ENCODE assay signal across 10 mouse cellular contexts in genomic region chr11:78151161-78151560, GRCm38 (mm10). TPM values are rescaled to one million over a fixed set of nuclear protein-coding genes. Genes with fewer than 3 reads are reported as not detected.
A peak's percentile ranks its signal among the peaks of the same experiment; 100 is the strongest.
DNase-seq lines count a peak whose midpoint lies in the region; ATAC-seq lines count a peak whose summit lies in the region.
"Had no signal": no experiment of that assay in that cellular context is flagged by ENCODE, and none has a peak within 500 bp of the region (broad histone marks: within the 10 kb centered on the region; RNA-seq: fewer than 3 reads in every experiment).

No protein-coding gene starts in this region.

- peak; percentile 54; the same call in 1 of the 2 replicates for ATAC-seq in erythroid progenitor cell, adult 5-6 weeks (replicated peaks; ENCODE audit: low FRiP score, poor library complexity, severe bottlenecking)
- no peak for ATAC-seq in monocyte, adult 5-6 weeks (replicated peaks; ENCODE audit: insufficient number of reproducible peaks, low FRiP score, low TSS enrichment, poor library complexity, severe bottlenecking)
- ATAC-seq in neural tube, embryonic 15.5 days (ENCODE audit: low FRiP score), result no peak
- ATAC-seq: forebrain, embryonic 13.5 days had no signal

- H3K27me3 ChIP-seq in splenic B cell, adult 2 months (ENCODE audit: control insufficient read depth, insufficient read depth, low read length, poor library complexity, severe bottlenecking), result no peaks in the 10 kb centered on the region
- H3K27me3 ChIP-seq in neural tube, embryonic 15.5 days (replicated peaks), result no peaks in the 10 kb centered on the region
- H3K27me3 ChIP-seq: forebrain, embryonic 13.5 days had no signal

- H3K36me3 ChIP-seq in splenic B cell, adult 2 months (ENCODE audit: control insufficient read depth, insufficient read depth, low read length, poor library complexity, severe bottlenecking), result peaks cover 4% of the 10 kb centered on the region; the same call in 1 of the 2 replicates
- H3K36me3 ChIP-seq in neural tube, embryonic 15.5 days, result peaks cover 69% of the 10 kb centered on the region

- no peak overlapping the region for H3K9ac ChIP-seq in neural tube, embryonic 15.5 days (replicated peaks)
- H3K9ac ChIP-seq: forebrain, embryonic 13.5 days had no signal

- H3K4me1 ChIP-seq in neural tube, embryonic 15.5 days, result peaks cover 38% of the 10 kb centered on the region

- no peak overlapping the region for H3K4me3 ChIP-seq in neural tube, embryonic 15.5 days (replicated peaks)
- H3K4me3 ChIP-seq: forebrain, embryonic 13.5 days; myocyte had no signal

- WGBS in neural tube, embryonic 15.5 days, result 53% methylated on average over 1 of the region's 1 CpGs

- no peaks in the 10 kb centered on the region for H3K9me3 ChIP-seq in neural tube, embryonic 15.5 days (replicated peaks)
- H3K9me3 ChIP-seq: forebrain, embryonic 13.5 days had no signal

- no peak overlapping the region for H3K4me2 ChIP-seq in neural tube, embryonic 15.5 days
- H3K4me2 ChIP-seq: forebrain, embryonic 13.5 days had no signal

- no peak overlapping the region; the same call in 1 of the 2 replicates for H3K27ac ChIP-seq in neural tube, embryonic 15.5 days (replicated peaks)

- peak; percentile 64 for DNase-seq in embryo, embryonic 10 days (ENCODE audit: low spot score)
- no peak for DNase-seq in embryo, embryonic 9.5 days (ENCODE audit: extremely low spot score)
- peak; percentile 24 for DNase-seq in right cerebral cortex, postnatal 14 days
- no peak for DNase-seq in right cerebral cortex, postnatal 36 days (ENCODE audit: low spot score in 2 of 2)
- DNase-seq in splenic B cell, adult 2 months (ENCODE audit: low read depth, low spot score), result peak; percentile 38

RNA-seq across cellular contexts. Expression of gene Traf4, which starts 14.2 kb away (rescaled TPM):
- 11.3 and 35.3 TPM in 2 replicates for total RNA-seq in erythroid progenitor cell, adult 5-6 weeks (2015; ENCODE audit: low replicate concordance)
- 14.6 and 16.1 TPM in 2 replicates for total RNA-seq in erythroid progenitor cell, adult 5-6 weeks (2017; ENCODE audit: low replicate concordance)
- 3.6 to 4.9 TPM (median 3.6 TPM) in 3 replicates for total RNA-seq in monocyte, adult 5-6 weeks (2017)
- polyA plus RNA-seq in neural tube, embryonic 15.5 days (2015; fragmentation: Nextera tagmentation; extraction: Ambion mirVana), result 82.1 and 85.4 TPM in 2 replicates

RNA-seq across cellular contexts. Expression of gene Nek8, which starts 25.3 kb away (rescaled TPM):
- total RNA-seq in erythroid progenitor cell, adult 5-6 weeks (2015; ENCODE audit: low replicate concordance), result 43.2 and 79.6 TPM in 2 replicates
- total RNA-seq in erythroid progenitor cell, adult 5-6 weeks (2017; ENCODE audit: low replicate concordance), result 35.9 and 76.8 TPM in 2 replicates
- 2.5 to 4.3 TPM (median 2.8 TPM) in 3 replicates for total RNA-seq in monocyte, adult 5-6 weeks (2017)
- polyA plus RNA-seq in neural tube, embryonic 15.5 days (2015; fragmentation: Nextera tagmentation; extraction: Ambion mirVana), result 7.0 and 9.7 TPM in 2 replicates

RNA-seq across cellular contexts. Expression of gene Tlcd1, which starts 25.4 kb away (rescaled TPM):
- 174 and 194 TPM in 2 replicates for total RNA-seq in erythroid progenitor cell, adult 5-6 weeks (2015; ENCODE audit: low replicate concordance)
- 107 and 197 TPM in 2 replicates for total RNA-seq in erythroid progenitor cell, adult 5-6 weeks (2017; ENCODE audit: low replicate concordance)
- 2.5 to 4.6 TPM (median 2.9 TPM) in 3 replicates for total RNA-seq in monocyte, adult 5-6 weeks (2017)
- 19.3 and 20.0 TPM in 2 replicates for polyA plus RNA-seq in neural tube, embryonic 15.5 days (2015; fragmentation: Nextera tagmentation; extraction: Ambion mirVana)

RNA-seq across cellular contexts. Expression of gene Rpl23a, which starts 32.2 kb away (rescaled TPM):
- 1,034 and 1,190 TPM in 2 replicates for total RNA-seq in erythroid progenitor cell, adult 5-6 weeks (2015; ENCODE audit: low replicate concordance)
- total RNA-seq in erythroid progenitor cell, adult 5-6 weeks (2017; ENCODE audit: low replicate concordance), result 811 and 1,012 TPM in 2 replicates
- 1,700 to 2,580 TPM (median 2,203 TPM) in 3 replicates for total RNA-seq in monocyte, adult 5-6 weeks (2017)
- 774 and 869 TPM in 2 replicates for polyA plus RNA-seq in neural tube, embryonic 15.5 days (2015; fragmentation: Nextera tagmentation; extraction: Ambion mirVana)

RNA-seq across cellular contexts. Expression of gene Rab34, which starts 37.1 kb away (rescaled TPM):
- total RNA-seq in erythroid progenitor cell, adult 5-6 weeks (2015; ENCODE audit: low replicate concordance), result 2.9 TPM in 1 of 2 replicates, not detected in the other
- 2.6 and 7.1 TPM in 2 replicates for total RNA-seq in erythroid progenitor cell, adult 5-6 weeks (2017; ENCODE audit: low replicate concordance)
- not detected in 3 replicates for total RNA-seq in monocyte, adult 5-6 weeks (2017)
- polyA plus RNA-seq in neural tube, embryonic 15.5 days (2015; fragmentation: Nextera tagmentation; extraction: Ambion mirVana), result 66.1 and 71.0 TPM in 2 replicates

Comparison
In these comparisons a context has a peak if more than half of its experiments do, and no peak if none do; other contexts are left out.
1. DNase-seq: peak in embryo, embryonic 10 days (single experiment), right cerebral cortex, postnatal 14 days (single experiment) and splenic B cell, adult 2 months (single experiment); none in embryo, embryonic 9.5 days (single experiment) and right cerebral cortex, postnatal 36 days (0 of 2).
2. RNA of gene Tlcd1, which starts 25.4 kb away (total RNA-seq): 107 to 197 TPM in erythroid progenitor cell, adult 5-6 weeks; 2.5 to 4.6 TPM in monocyte, adult 5-6 weeks; every median in the first group is over 10 times any median in the second.